Mouse (Mus musculus) bone marrow, adult 2 months (tissue): ENCODE data around the gene Nt5c3.

Source experiments
- CTCF ChIP-seq: fragments of 200-500 bp; IDR thresholded peaks from 2 replicates; pipeline ENCODE4 v1.5.1; 2011; ENCODE audit warnings: low read length, control low read depth; ENCODE audit not compliant: control insufficient read depth, insufficient read depth
- POLR2A ChIP-seq: fragments of 200-500 bp; IDR thresholded peaks from 2 replicates; pipeline ENCODE4 v1.6.1; 2011; ENCODE audit warnings: low read depth, mild to moderate bottlenecking, control low read depth, low read length, borderline replicate concordance; ENCODE audit not compliant: control insufficient read depth

DNA sequence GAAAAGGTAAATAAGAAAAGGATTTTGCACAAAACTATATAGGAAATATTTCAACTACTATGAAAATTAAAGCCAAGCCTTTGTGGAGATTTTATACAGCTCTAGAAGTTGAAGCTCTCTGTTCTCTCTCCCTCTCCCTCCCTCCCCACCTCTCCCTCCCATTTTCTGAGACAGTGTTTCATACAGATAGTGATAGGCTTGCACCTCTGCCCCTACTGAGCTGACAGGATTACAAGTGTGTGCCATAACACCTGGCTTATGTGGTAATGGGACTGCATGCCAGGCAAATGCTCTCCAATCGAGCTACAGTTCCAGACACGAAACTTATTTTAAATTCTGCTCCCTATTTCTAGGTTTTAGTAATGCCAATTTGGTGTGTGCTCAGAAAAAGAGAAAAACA lies 12.8 kb downstream of the Nt5c3 start:
- TF ChIP-seq CTCF (no peak), POLR2A (no peak)
